Mouse (Mus musculus): ENCODE results near the gene Adat3.

GRCm38 (mm10) chr10:80583047-80583446 lies 19.6 kb upstream of the Adat3 start:
- TF ChIP-seq CTCF (conservative IDR thresholded peaks at IDR 0.05; ENCODE audit: low read length) (no peak), POU5F1 (IDR thresholded peaks at IDR 0.05; ENCODE audit: borderline replicate concordance, low read length) (no peak), NANOG (IDR thresholded peaks at IDR 0.05; ENCODE audit: borderline replicate concordance, low read length) (no peak)

Data from E14TG2a.4 (cell line).